Mouse (Mus musculus) adrenal gland, postnatal 14 days (tissue): ENCODE measurements at regions not wholly inside any gene's neighbourhood (a gene's known extent, or its start where the extent isn't known, plus 50 kb on each side); places are given as distances from the start of the nearest gene placed in this dataset.

Source experiments
- DNase-seq: peaks from one replicate; pipeline ENCODE4 v3.0.0; 2021; ENCODE audit warnings: mixed read lengths

- DNase-seq = no peak
These were observed 58.7 kb upstream of the Adpgk start for GRCm38 (mm10) chr9:59232682-59233081.

DNA sequence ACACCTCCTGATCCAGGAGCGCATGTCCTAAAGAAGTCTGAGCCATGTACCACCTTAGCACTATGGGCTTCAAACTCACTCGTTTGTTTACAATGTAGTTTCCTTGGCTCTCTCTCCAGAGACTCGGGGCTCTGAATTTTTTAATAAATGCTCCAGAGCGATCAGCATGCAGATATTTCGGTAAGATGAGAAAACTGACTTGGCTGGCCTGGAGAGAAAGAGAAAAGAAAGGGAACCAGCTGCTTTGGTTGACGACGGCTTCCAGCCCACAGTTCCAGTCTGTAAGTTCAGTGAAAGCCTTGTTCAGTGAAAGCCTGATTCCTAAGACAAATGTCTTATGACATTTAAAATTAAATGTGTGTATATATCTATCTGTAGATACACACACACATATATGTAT, 59.4 kb upstream of the Adpgk start:
- no peak for DNase-seq

DNA sequence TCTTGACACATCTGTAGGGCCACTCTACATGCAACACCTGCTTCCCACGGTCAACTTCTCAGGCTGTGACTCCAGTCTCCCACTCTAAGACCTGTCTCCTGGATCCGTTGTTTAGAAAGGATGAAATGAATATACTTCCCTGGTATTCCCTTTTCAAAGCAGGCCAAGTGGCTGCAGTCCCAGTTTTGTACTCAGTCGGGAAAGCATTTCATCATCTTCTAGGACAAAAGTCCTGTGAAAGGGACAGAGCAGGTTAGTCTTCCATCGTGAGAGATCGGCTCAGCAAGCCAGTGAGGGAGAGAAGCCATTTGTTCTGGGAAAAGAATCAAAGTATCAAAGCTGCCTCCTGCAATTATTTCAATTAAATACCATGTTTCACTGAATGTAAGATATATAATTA, 60.2 kb upstream of the Adpgk start:
- peak; percentile 19 for DNase-seq

DNA sequence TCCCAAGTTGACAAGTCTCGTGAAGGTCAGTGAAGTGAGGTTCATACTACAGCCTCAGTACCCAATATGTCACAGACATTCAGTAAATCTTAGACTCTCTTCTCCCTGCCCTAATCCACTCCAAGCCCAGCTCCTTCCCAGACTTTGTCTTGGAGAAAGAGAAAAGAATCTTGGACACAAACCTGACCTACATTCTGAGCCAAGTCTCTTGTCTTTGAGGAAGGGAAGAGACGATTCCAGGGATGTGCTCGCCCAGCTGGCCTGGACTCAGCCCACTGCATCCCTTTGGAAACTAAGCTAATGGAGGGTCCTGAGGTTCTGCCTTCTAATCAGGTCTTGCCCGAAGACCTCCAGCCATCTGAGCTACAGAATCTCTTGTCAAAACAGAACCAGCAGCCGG, 61.2 kb upstream of the Adpgk start:
- no peak for DNase-seq

DNA sequence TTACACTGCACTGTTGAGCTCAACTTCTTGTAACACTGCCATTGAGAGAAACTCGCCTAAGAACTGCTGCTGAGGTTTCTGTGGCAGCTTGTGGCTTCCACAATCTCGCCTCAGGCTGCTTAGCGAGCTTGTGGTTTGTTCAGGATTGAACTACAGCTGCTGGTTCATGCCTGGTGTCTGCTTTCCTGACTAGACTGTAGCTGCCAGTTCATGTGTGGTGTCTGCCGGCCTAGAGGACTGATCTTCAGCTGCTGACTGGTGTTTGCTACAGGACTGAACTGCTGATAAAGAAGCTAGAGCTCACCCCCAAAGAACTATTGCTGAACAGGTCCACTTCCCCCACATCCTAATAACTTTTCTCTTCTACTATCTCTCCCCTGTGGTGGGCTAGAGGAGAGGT, 63.4 kb upstream of the Adpgk start:
- no peak for DNase-seq

GRCm38 (mm10) chr9:59226361-59226760, 65.0 kb upstream of the Adpgk start:
- DNase-seq = no peak

DNA sequence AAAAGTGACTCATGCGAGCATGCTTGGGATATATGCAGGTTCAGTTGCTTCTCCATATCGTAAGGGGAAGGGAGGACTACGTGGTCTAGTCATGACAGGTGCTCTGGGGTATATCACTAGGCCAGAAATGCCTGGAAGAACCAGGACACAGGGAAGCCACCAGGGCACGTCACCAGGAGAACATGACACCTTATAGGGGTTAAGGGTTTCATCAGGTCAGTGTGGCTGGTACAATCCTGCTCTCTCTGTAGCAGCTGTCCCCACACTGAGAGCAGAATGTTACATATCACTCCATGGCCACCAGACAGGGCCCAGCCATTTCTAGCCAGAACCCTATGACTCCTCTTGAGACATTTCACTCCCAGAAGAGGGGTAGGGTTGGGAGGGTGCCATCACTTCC, 72.1 kb upstream of the Adpgk start:
- no peak for DNase-seq

DNA sequence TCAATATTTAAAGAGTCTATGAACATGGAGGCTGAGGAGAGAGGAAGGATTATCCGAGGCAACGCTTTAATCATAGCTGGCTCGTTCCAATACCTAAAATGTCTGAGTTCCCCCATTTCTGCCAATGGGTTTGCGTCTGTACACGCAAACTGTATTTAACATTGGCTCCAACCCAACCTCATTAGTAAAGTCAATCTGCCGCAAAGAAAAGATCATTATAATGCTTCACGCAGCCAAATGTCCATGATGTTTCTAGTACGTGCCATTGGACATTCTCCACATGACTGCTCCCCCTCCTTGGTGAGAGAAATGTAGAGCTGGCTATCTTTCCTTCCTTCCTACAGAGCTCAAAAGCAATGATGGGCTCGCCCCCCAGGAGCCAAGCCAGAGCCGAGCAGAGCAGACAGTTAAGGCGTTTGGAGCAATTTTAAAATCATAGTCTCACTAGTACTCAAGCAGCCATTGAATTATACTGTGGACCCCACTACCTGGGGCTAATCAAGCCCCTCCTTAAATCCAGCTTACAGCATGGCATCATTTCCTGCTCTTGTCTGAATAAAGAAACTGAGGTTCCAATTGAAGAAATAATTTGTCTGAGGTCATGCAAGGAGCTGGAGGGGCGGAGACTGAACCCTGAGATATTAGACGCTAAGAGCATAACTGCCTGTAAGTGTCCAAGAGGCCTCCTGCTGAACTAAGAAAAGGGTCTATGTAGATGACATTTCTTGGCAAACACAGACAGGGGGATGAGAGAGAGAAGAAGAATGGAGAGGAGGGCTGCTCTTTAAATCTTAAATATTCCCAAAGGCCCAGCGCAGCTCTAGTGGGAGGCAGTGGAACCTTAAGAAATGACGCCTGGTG, 88.5 kb upstream of the Adpgk start:
- DNase-seq = no peak

DNA sequence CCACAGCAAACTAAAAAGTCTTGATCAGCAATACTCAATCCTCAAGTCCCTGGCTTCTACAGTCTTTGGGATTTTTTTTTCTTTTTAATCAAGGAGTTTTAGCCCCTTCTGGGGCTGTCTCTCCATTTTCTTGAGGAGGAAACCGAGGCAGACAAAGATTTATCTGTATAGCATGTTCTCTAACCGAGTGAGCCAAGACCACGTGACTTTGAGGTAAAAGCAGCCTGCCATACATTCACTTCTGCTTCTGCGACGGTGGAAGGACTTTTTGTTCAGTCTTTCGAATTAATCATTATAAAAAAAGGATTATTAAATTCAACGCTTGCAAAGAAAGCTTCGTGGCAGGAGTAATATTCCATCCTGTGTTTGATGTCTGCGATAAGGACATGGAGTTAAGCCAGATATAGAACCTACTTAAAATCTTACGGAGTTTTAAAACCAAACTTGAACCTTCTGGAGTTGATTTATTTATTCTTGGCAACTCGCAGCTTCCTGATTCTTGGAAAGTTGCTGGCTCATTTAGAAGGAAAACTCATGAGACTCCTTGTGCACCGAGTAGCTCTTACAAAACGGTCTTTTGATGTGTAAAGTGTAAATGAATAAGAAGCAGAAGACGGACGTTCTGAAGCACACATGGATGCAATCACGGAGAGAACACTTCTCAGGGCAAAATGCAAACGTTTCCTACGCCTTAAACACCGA, 91.7 kb upstream of the Adpgk start:
- no peak for DNase-seq

DNA sequence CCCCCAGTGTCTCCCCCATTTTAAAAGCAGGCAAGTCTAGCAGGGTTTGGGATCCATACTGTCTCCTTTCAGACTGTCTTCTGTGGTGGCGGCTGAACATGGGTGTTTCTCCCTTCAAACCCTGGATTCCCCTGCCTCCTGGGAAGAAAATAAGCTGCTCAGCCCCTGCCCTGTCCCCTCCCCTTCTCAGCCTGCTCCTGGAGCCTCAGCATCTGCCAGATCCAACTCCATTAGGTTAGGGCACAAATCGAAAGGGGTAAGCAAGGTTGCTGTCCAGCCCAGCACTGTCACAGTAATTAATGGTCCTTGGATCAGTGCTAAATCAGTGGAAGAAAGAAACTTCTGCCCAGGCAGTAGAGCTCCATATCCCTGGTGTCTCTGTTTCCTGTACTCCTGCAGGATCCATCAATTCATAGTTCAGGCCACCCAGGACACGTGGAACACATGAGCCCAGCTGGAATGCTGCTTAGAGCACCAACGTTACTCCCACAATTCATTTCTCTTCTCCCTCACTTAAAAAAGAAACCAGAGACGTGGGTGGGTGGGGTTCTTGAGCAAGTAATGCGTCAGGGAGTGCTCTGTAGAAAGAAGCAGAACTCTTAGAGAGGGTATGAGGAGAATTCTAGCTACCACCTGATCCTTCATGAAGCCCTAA, 93.0 kb upstream of the Adpgk start:
- no peak for DNase-seq

DNA sequence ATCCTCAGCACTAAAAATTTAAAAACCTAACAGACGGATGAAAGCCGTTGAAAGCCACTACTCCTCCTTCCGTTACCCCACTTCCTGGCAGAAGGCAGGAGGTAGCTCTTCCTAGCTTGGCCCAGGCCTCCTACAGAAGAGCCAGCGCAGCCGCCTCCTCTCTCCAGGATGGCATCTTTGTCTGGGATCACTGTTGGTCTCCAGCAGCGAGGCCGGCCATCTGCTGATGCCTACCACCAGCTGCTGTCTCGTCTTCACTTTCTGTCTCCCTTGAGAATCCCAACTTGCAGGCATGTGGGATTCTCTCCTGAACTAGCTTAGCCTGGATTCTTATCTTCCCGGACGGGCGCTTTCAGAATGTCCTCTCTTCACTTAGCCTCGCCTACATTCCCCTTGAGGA, 93.9 kb upstream of the Adpgk start:
- no peak for DNase-seq

GRCm38 (mm10) chr9:59193971-59194370, 97.4 kb upstream of the Adpgk start:
- DNase-seq = no peak

DNA sequence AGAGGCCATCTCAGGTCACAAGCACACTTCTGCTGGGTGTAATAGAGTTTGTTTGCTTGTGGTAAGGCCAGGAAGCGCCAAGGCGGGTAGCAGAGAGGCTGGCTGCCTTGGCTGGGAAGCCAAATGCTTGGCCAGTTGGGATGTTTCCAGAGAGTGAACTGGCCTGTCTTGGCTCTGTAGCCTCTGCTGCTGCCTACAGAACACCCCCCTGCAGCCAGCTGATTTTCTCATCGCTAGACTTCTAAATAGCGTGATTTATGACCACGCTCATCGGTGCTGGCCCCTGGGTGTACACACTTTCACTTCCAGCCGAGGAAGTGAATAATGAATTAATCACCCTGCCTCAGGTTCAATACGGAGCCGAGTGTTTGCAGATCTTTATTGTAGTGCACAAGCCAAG, 102.2 kb upstream of the Adpgk start:
- peak; percentile 74 for DNase-seq

- peak; percentile 24 for DNase-seq
These were observed 102.9 kb upstream of the Adpgk start for GRCm38 (mm10) chr9:59188411-59188810.

- no peak for DNase-seq
These were observed 105.0 kb upstream of the Adpgk start for GRCm38 (mm10) chr9:59186326-59186725.

GRCm38 (mm10) chr9:59184089-59184488, 107.3 kb upstream of the Adpgk start:
- DNase-seq = no peak

- no peak for DNase-seq
These were observed 108.5 kb upstream of the Adpgk start for GRCm38 (mm10) chr9:59182906-59183305.

DNA sequence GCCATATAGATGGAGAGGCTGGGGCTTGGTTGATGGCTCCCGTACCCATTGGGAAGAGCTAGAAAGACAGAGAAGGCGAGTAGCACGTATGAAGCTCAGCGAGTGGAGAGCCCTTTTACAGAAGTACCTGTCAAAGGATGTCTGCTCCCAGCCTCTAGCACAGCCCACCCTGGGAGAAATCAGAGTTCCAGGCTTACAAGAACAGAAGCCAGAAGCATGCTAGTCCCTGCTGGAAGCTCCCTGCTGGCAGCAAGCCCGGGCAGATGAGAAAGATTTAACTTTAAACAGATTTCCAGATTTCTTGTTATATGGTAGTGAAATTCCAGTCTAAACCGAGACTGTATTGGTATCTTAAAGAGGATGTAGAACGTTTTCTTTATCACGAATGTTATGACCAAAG, 108.9 kb upstream of the Adpgk start:
- no peak for DNase-seq

GRCm38 (mm10) chr9:59171576-59171975, 119.8 kb upstream of the Adpgk start:
- DNase-seq = no peak

DNA sequence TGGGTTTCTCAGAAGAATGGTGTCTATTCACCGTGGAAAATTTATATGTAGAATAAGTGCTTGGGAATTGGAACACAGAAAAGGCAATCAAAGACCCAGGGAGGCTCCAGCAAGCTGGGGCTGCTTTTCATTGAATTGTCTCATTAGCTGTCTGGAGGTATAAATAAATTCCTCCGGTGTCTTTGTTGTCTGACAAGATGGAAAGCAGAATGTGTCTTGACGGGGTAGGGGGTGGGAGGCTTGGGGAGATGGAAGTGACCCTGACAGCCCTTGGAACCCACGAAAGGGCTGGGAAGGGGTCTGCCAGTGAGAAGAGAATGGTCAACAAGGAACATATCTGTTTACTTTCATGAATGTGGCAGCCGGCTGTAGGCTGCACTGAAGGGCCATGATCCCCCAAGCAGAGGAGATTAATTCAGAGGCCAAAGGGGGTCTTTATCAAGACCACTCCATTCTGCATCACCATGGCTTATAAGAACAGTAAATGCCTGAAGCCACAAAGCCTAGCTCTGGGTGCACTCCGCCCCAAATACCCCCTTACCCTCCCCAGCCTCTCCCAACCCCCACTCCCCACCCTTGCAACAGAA, 127.2 kb upstream of the Neo1 start:
- no peak for DNase-seq

GRCm38 (mm10) chr9:59162954-59163353, 126.7 kb upstream of the Neo1 start:
- DNase-seq = no peak

DNA sequence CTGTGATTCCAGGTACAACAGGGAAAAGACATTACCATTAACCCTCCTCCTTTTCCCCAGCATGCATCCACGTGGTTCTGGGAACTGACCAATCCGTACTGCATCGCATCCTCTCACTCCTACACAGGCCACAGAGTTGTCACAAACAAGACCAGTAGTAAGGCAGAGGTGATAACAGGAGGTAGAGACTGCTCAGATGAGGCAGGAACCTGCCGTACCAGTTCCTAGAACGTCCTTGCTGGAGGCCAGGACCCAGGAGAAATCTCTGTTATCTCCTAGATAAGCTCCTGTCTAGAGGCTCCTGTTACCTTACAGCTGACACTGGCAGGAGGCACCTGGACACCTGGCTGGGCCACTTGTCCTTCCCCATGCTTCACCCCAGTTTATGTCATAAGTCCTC, 121.4 kb upstream of the Neo1 start:
- DNase-seq = no peak

GRCm38 (mm10) chr9:59153945-59154344, 117.7 kb upstream of the Neo1 start:
- peak; percentile 21 for DNase-seq
